Mouse (Mus musculus) ES-CJ7 (cell line): ENCODE measurements at regions not wholly inside any gene's neighbourhood (a gene's known extent, or its start where the extent isn't known, plus 50 kb on each side); places are given as distances from the start of the nearest gene placed in this dataset.

ENCODE experiments used
- DNase-seq: peaks from one replicate; pipeline ENCODE4 v3.0.0; 2011; ENCODE audit warnings: low read depth, low spot score

- no peak for DNase-seq
Measured at GRCm38 (mm10) chr16:77704726-77705125, 102.8 kb upstream of the Gm11146 start.

- no peak for DNase-seq
Measured at GRCm38 (mm10) chr16:77695443-77695842, 93.5 kb upstream of the Gm11146 start.

- no peak for DNase-seq
Measured at GRCm38 (mm10) chr16:77687056-77687839, 85.4 kb upstream of the Gm11146 start.

GRCm38 (mm10) chr16:77685651-77686190 lies 83.8 kb upstream of the Gm11146 start:
- DNase-seq: no peak

- DNase-seq: no peak
Measured at GRCm38 (mm10) chr16:77684521-77684920, 82.6 kb upstream of the Gm11146 start.

- DNase-seq: no peak
Measured at GRCm38 (mm10) chr16:77679234-77679633, 77.3 kb upstream of the Gm11146 start.

- no peak for DNase-seq
Measured at GRCm38 (mm10) chr16:77676805-77677204, 74.9 kb upstream of the Gm11146 start.

- DNase-seq: no peak
Measured at GRCm38 (mm10) chr16:77675885-77676597, 74.1 kb upstream of the Gm11146 start.

GRCm38 (mm10) chr16:77671253-77671652 lies 69.4 kb upstream of the Gm11146 start:
- no peak for DNase-seq

GRCm38 (mm10) chr16:77665781-77666180 lies 63.9 kb upstream of the Gm11146 start:
- DNase-seq: no peak

- no peak for DNase-seq
Measured at GRCm38 (mm10) chr16:77662107-77662518, 60.2 kb upstream of the Gm11146 start.

GRCm38 (mm10) chr16:77653306-77653705 lies 51.4 kb upstream of the Gm11146 start:
- no peak for DNase-seq
